Mouse (Mus musculus) heart, postnatal 36 days (tissue): Measurements from ENCODE around the gene Wnk2. TPM values are rescaled to one million over a fixed set of nuclear protein-coding genes. Genes with fewer than 3 reads are reported as not detected.

Source experiments
- DNase-seq, 2 experiments: peaks; one replicate each; pipeline ENCODE4 v3.0.0; 2021 to 2022
- intact Hi-C: fragments of 180-260 bp; cut with DNase I; formaldehyde crosslinking; loops from one replicate; pipeline ENCODE4 v1.15.1; 2025
- total RNA-seq, 2 experiments: library from RNA; stranded (reverse); gene quantifications; 2 replicates each; pipeline ENCODE4 v1.2.3; 2021

The Wnk2 gene
- total RNA-seq, 2 experiments from 2014 or later, result 75.0 to 77.2 TPM

GRCm38 (mm10) chr13:49108119-49108846 is 39.5 kb downstream of the Wnk2 start:
- intact Hi-C loops, result no loop called here
- DNase-seq, result no peak

- no peak for DNase-seq
Observed at GRCm38 (mm10) chr13:49103913-49104312, 43.9 kb downstream of the Wnk2 start.

GRCm38 (mm10) chr13:49103235-49103634 is 44.6 kb downstream of the Wnk2 start:
- intact Hi-C loops, result no loop called here
- DNase-seq, result no peak

More at GRCm38 (mm10) chr13:49103913-49104312, 43.9 kb downstream of the Wnk2 start:
- intact Hi-C loops, result no loop called here

GRCm38 (mm10) chr13:49100417-49100816 is 47.4 kb downstream of the Wnk2 start:
- intact Hi-C loops, result no loop called here
- DNase-seq, result peak; percentile 50 to 51

GRCm38 (mm10) chr13:49096826-49097225 is 51.0 kb downstream of the Wnk2 start:
- DNase-seq, result peak in 1 of 2 experiments; percentile 39
- intact Hi-C loops, result no loop called here

GRCm38 (mm10) chr13:49094667-49095066 is 53.1 kb downstream of the Wnk2 start:
- no peak for DNase-seq
- intact Hi-C loops, result no loop called here

- intact Hi-C loops, result no loop called here
- no peak for DNase-seq
Observed at GRCm38 (mm10) chr13:49093471-49093891, 54.3 kb downstream of the Wnk2 start.

- intact Hi-C loops, result no loop called here
- no peak for DNase-seq
Observed at GRCm38 (mm10) chr13:49092596-49092995, 55.2 kb downstream of the Wnk2 start.

- intact Hi-C loops, result no loop called here
- no peak for DNase-seq
Observed at GRCm38 (mm10) chr13:49090176-49090575, 57.6 kb downstream of the Wnk2 start.

GRCm38 (mm10) chr13:49088874-49089273 is 58.9 kb downstream of the Wnk2 start:
- peak; percentile 22 to 50 for DNase-seq
- intact Hi-C loops, result loop anchor here (5.0 kb wide), 1 partner anchor 43 kb away; no protein-coding TSS in a partner anchor

- intact Hi-C loops, result loop anchor here (2.0 to 5.0 kb wide), 2 partner anchors 45 to 57 kb away; no protein-coding TSS in a partner anchor
- peak; percentile 58 to 61 for DNase-seq
Observed at GRCm38 (mm10) chr13:49087420-49087819, 60.4 kb downstream of the Wnk2 start.

GRCm38 (mm10) chr13:49086431-49086830 is 61.4 kb downstream of the Wnk2 start:
- DNase-seq, result no peak
- intact Hi-C loops, result loop anchor here (2.0 to 5.0 kb wide), 2 partner anchors 46 to 58 kb away; no protein-coding TSS in a partner anchor

- intact Hi-C loops, result loop anchor here (5.0 kb wide), 1 partner anchor 47 kb away; no protein-coding TSS in a partner anchor
- no peak for DNase-seq
Observed at GRCm38 (mm10) chr13:49085211-49085610, 62.6 kb downstream of the Wnk2 start.

GRCm38 (mm10) chr13:49084781-49085180 is 63.0 kb downstream of the Wnk2 start:
- intact Hi-C loops, result loop anchor here (5.0 kb wide), 1 partner anchor 48 kb away; no protein-coding TSS in a partner anchor
- DNase-seq, result no peak

GRCm38 (mm10) chr13:49083941-49084340 is 63.9 kb downstream of the Wnk2 start:
- intact Hi-C loops, result no loop called here
- DNase-seq, result no peak

- intact Hi-C loops, result no loop called here
- no peak for DNase-seq
Observed at GRCm38 (mm10) chr13:49082151-49082879, 65.5 kb downstream of the Wnk2 start.

GRCm38 (mm10) chr13:49076196-49076595 is 71.6 kb downstream of the Wnk2 start:
- intact Hi-C loops, result no loop called here
- no peak for DNase-seq

GRCm38 (mm10) chr13:49075377-49075776 is 72.4 kb downstream of the Wnk2 start:
- intact Hi-C loops, result no loop called here
- DNase-seq, result no peak

GRCm38 (mm10) chr13:49073295-49073694 is 74.5 kb downstream of the Wnk2 start:
- no peak for DNase-seq
- intact Hi-C loops, result no loop called here

- intact Hi-C loops, result no loop called here
- no peak for DNase-seq
Observed at GRCm38 (mm10) chr13:49071861-49072260, 76.0 kb downstream of the Wnk2 start.

- no peak for DNase-seq
- intact Hi-C loops, result no loop called here
Observed at GRCm38 (mm10) chr13:49069979-49070378, 77.8 kb downstream of the Wnk2 start.
